Mouse (Mus musculus) kidney, postnatal 36 days (tissue): Measurements from ENCODE around the gene Ddx46.
"Not testable (repeated sequence)": the region's sequence is repeated elsewhere in the genome, so short reads cannot be mapped to it uniquely, and the experiment has no call there.

Source experiments
- DNase-seq, 2 experiments: peaks; one replicate each; pipeline ENCODE4 v3.0.0; 2021 to 2022; ENCODE audit warnings: mixed read lengths in 2 of 2

Gene Ddx46

DNA sequence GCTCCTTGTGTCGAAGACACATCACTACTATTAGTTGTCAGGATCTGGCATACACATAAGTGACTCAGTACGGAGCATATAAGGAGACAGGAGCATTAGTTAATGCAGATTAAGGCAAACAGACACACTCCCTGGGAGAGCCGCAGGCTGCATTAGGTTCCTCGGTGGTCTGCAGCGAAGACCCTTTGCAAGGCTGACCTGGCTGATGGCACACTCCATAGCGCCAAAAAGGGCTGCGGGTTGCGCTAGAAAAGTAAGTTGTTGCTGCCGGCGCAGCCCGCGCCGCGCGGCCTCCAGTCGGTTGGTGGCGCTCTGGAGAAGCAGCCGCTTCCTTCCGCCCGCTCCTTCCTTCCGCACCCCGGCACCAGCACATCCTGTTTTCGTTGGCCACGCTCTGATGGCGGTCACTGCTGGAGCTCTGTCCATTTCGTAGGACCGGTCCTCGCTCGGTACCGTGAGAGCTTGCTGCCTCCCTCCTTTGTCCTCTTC is at the start of gene Ddx46:
TSS of gene Ddx46 (plus strand) at position 389 of the 489 bp plus-strand sequence.
- DNase-seq, result peak; percentile 90 to 96

- peak; percentile 38 to 56 for DNase-seq
Observed at GRCm38 (mm10) chr13:55591961-55592490, 42.8 kb upstream of the Ddx46 start.

DNA sequence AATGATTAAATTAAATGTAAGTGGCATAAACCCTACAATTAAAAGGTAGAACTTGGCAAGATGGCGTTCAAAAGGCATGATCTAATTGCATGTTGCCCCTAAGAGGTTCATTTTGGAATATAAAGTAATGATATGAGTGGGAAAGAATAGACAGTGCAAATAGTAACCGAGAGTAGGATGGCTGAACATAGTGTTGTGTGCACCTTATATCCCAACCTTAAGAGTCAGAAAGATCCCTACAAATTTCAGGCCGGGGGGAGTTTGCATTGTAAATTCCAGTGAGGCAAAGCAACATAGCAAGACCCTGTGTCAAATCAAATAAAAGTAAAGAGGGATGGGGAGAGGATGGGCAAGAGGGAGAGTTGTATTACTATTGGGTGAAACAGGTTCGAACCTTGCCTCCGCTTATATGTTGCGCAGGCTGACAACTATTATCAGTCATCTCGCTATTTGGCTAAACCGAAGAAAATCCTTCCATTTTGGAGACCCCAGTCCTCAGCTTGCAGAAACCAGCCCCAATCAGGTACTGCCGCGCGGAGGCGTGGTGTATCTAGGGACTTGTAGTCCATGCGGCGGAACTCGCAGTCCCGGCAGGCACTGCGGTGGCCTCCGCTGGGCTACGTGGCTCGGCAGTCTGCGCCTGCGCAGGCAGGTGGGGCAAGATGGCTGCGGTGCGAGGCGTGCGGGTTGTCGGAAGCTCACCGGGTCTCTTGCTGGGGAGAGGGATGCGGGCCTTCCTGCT is 42.1 kb upstream of the Ddx46 start:
- DNase-seq, result peak; percentile 97 to 98

DNA sequence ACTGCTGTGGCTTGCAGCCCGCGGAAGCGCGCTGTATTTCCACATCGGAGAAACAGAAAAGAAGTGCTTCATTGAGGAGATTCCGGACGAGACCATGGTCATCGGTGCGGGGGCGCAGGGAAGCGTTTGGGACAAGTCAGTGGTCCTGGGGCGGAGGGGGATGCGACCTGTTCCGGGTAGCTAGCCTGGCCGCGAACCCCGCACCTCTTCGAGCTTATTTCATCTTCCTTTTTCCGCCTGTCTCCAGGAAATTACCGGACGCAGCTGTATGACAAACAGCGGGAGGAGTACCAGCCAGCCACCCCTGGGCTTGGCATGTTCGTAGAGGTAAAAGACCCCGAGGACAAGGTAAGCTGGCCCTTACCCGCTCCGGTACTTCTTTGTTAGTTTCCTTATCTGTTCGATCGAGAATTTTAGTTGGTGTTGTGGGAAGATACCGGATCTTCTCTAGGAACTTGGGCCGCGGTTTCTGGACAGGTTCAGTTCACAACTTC is 41.5 kb upstream of the Ddx46 start:
- no peak for DNase-seq

- no peak for DNase-seq
Observed at GRCm38 (mm10) chr13:55595375-55595774, 39.5 kb upstream of the Ddx46 start.

GRCm38 (mm10) chr13:55596802-55597201 is 38.0 kb upstream of the Ddx46 start:
- no peak for DNase-seq

- peak; percentile 87 to 94 for DNase-seq
Observed at GRCm38 (mm10) chr13:55599566-55600540, 35.0 kb upstream of the Ddx46 start, which contains the start of gene B4galt7. B4galt7 (plus strand) TSS chr13:55599896.

DNA sequence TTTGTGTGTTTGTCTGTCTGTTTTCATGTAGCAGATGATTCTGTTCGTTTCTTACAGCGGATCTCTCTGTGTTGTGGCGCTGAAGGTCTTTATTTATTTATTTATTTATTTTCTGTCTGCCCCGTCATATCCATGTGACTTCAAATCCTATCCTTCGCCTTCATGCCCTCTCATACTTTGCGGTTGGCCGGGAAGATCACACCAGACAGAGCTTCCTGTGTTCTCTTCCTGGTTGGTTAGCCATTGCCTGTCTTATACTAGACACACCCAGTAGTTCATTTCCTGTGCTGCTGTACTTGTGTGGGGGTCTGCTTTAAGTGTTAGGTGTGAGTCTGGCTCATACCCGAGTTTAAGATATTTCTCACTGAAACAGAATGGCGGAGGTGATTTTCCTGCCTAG is 34.2 kb upstream of the Ddx46 start:
- peak in 1 of 2 experiments; percentile 21 for DNase-seq

DNA sequence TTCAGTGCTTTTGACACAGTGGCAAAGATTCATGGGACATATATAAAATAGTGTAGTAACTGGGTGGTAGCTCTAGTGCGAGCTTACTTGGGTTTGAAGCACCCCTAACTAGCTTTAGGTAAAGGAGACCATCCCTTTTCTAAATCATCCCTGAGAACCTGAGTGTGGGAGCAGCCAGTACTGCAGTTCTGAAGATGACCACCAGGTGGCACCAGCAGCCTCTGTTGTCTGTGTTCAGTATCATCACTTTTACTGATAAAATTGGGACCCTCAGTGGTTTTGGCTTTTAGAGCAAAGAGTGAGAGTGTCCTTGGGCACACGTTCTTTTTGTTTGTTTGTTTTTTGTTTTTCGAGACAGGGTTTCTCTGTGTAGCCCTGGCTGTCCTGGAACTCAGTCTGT is 33.2 kb upstream of the Ddx46 start:
- peak; percentile 77 to 93 for DNase-seq

DNA sequence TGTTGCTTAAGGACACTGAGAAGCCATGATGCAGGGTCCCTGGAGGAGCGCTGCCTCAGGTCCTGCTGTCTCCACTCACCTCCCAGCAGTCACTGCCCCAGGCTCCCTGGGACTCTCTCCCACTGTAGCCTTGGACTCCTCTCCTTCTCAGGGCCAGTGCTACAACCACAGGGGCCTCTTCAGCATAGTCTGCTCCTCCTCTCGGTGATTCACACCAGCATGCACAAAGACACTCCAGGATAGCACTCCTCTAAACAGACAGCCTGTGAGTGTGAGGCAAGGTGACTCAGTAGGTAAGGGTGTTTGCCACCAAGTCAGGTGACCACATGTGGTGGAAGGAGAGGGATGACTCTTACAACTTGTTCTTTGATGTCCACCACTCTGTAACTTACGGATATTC is 30.2 kb upstream of the Ddx46 start:
- DNase-seq, result no peak

DNA sequence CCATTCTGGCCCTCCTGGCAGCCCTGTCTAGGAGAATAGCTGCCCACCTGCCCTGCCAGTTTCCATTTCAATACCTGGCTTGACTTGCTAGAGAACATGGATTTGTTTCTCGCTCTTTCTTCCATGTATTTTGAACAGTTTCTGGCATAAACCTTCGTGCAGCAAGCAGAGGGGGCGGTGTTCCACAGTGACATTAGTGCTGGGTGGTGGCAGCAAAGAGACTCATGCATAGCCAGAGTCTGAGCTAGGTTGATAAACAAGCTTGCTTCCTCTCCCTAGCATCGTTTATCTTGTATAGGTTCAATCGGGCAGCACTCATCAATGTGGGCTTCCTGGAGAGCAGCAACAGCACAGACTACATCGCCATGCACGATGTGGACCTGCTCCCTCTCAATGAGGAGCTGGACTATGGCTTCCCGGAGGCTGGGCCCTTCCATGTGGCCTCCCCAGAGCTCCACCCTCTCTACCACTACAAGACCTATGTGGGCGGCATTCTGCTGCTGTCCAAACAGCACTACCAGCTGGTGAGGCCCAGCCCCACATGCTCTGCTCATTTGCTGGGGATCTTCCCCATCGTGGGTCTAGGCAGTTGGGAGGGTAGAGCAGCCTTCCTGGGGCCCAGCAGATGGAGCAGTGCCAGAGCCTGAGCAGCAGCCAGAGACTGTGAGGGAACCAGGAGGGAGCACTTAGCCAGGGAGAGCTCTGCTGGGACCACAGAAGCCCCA is 27.8 kb upstream of the Ddx46 start:
- no peak for DNase-seq

DNA sequence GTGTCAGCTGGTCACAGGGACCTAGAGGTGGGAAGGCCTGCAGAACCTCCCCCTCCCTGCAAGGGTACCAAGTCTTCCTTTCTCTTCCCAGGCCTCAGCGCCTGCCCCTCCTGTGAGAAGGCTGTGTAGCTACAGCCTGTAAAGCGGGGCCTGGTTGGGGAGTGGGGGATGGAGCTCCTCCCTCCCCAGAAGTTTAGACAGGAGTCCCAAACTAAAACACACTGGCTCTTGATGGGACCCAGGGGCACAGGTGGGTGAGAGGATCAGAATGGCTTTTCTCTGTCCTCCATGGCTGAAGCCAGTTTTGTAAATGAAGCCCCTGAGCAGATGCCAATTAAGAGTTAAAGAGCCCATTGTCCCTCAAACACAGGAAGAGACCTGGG is 27.2 kb upstream of the Ddx46 start:
- no peak for DNase-seq

DNA sequence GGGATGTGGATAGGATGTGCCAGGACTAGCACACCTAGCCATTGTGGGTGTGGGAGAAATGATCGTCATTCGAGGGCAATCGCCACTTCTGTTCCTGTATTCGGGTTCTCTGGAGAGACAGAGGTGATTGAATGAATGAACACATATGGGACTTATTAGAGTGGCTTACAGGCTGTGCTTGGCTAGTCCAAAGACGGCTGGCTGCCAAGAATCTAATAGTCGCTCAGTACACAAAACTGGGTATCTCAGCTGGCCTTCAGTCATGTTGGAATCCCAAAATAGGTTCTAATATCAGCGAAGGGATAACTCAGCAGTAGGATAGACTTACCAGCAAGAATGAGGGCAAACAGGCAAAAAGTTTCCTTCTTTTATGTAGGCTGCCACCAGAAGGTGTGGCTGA is 22.8 kb upstream of the Ddx46 start:
- DNase-seq, result no peak

GRCm38 (mm10) chr13:55613471-55613870 is 21.4 kb upstream of the Ddx46 start:
- DNase-seq, result peak in 1 of 2 experiments; percentile 14

DNA sequence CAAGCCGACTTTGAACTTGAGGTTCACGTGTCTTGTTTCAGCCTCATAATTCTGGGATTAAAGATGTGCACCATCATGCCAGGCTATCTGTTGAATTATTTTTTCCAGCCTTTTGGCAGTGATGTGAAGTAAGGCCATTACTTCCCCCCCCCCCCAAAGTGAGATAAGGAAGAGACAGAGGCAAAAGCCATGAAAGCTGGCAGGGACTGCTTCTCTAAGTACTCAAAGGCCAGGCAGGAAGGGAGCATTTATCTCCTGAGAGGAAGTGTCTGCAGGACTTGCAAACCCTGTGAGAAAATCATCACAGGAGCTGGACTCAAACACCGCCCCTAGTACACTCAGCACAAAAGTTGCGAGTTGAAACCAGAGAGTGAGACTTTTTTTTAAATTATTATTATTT is 15.5 kb upstream of the Ddx46 start:
- peak in 1 of 2 experiments; percentile 4 for DNase-seq

DNA sequence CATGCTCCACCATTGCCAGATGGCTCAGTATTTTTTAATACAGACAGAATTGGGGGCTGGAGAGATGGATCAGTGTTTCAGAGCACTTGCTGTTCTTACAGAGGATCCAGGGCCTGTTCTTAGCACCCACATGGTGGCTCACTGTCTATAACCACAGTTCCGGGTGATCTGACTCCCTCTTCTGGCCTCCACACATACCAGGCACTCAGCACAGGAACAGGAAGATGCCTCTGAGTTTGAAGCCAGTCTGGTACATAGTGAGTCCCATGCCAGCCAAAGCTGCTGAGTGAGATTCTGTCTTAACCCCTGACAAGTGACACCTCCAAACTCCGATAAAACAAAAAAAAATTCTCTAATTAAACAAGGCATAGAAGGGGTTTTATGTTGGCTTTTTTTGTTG is 14.6 kb upstream of the Ddx46 start:
- DNase-seq, result no peak

DNA sequence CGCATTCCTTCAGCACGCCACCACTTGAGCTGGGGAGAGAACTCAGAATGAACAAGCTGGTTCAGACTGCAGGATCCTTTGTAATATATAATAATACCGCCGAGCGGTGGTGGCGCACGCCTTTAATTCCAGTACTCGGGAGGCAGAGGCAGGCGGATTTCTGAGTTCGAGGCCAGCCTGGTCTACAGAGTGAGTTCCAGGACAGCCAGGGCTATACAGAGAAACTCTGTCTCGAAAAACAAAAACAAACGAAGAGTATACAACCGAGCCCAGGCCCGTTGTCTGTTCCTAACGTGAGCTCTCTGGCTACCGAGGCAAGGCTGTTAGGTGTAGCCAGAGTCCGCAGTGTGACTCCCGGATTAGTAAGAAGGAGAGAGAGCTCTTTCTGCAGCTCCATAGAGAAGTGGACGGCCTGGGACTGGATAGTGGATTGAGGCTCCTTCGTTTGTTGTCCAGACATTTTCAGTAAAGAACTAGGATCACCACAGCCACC is 12.6 kb upstream of the Ddx46 start:
- not testable (repeated sequence) for DNase-seq

GRCm38 (mm10) chr13:55622649-55623541 is 11.9 kb upstream of the Ddx46 start, which contains the start of gene Caml:
Caml (plus strand) TSS chr13:55623005.
- peak; percentile 89 to 92 for DNase-seq

DNA sequence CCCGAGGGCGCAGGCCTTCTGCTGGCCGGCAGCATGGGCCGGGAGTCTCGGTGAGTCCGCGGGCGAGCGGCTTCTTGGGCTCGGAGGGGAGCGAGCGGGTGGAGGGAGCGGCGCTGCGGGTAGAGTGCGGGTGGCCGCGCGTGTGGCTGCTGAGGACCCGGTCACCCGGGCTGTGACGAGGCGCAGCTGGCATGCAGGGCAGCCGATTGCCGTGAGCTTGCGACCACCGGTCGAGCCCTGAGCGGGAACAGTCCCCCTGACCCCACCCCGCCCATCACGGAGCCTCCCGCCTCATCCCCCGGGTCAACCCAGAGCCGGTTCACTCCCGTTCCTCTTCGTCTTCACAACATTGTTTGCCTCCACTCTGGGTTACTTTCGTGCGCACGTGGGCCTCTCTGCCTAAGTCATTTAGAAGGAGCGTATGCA is 332 bp downstream of the Ddx46 start:
- peak in 1 of 2 experiments; percentile 3 for DNase-seq

DNA sequence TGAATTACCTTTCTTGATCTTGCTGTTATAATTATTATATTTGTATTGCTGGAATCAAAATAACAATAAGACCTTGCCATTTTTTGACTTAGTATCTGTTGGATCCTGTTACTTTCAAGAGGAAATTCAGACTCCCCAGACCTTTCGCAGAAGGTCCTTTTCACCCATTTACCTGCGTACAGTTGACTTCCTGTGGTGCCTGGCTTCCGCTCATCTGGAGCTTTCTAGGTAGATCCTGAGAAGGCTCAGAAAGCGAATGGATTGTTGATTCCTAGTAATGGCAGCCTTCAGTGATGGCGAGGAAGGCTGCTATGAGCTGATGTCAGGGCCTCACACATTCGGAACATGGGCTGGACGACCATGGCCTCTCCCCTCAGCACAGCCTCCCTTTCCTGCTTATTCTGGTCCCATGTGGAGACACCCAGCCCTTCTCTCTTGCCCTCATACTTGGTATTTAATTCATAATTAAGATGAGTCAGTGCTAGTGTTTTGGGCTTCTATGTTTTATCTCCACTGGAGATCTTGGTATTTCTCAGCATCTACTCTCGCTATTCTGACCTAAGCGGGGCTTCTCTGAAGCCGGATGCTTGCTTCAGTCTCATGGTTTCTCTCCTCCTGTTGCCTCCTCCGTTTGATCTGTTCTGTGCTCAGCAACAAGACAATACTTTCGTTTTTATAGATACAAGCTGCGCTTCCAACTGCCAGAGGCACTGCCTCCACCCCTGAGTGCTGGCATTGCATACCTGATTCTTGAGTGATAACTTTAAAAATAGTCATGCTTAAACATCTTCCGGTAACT is 1.6 kb downstream of the Ddx46 start:
- DNase-seq, result no peak
